Mouse (Mus musculus): Measurements from ENCODE around the gene Asb10. TPM values are rescaled to one million over a fixed set of nuclear protein-coding genes. Genes with fewer than 3 reads are reported as not detected.
A peak's percentile ranks its signal among the peaks of the same experiment; 100 is the strongest.

The Asb10 gene
- total and polyA plus RNA-seq, 2 experiments from 2014 or later: 0.31 to 1.2 TPM

- no peak for TF ChIP-seq CTCF (IDR thresholded peaks at IDR 0.05)
- ATAC-seq (ENCODE audit: low FRiP score): no peak
- Histone ChIP-seq H3K9me3 (ENCODE audit: low read length) (no peaks in the 10 kb centered on the region), H3K4me2 (ENCODE audit: low read depth, low read length, poor library complexity, severe bottlenecking) (no peak overlapping the region), H3K4me3 (ENCODE audit: low read depth, low read length) (no peak overlapping the region), H3K9ac (replicated peaks; ENCODE audit: low read length, poor library complexity, severe bottlenecking) (no peak overlapping the region), H3K36me3 (ENCODE audit: insufficient read depth, low read length) (no peaks in the 10 kb centered on the region), H3K27me3 (ENCODE audit: insufficient read depth, low read length) (peaks cover 72% of the 10 kb centered on the region), H3K27ac (ENCODE audit: low read depth, low read length) (no peak overlapping the region), H3K4me1 (ENCODE audit: insufficient read depth, low read length) (no peaks in the 10 kb centered on the region)
- 16% methylated on average over 4 of the region's 4 CpGs for WGBS
- DNase-seq (ENCODE audit: low spot score): no peak
Observed at GRCm38 (mm10) chr5:24524522-24524921, 16.3 kb downstream of the Asb10 start.

- Histone ChIP-seq H3K9ac (replicated peaks; ENCODE audit: low read length, poor library complexity, severe bottlenecking) (no peak overlapping the region), H3K4me2 (ENCODE audit: low read depth, low read length, poor library complexity, severe bottlenecking) (no peak overlapping the region), H3K9me3 (ENCODE audit: low read length) (no peaks in the 10 kb centered on the region), H3K4me1 (ENCODE audit: insufficient read depth, low read length) (no peaks in the 10 kb centered on the region), H3K27ac (ENCODE audit: low read depth, low read length) (no peak overlapping the region), H3K4me3 (ENCODE audit: low read depth, low read length) (no peak overlapping the region), H3K27me3 (ENCODE audit: insufficient read depth, low read length) (peaks cover 65% of the 10 kb centered on the region), H3K36me3 (ENCODE audit: insufficient read depth, low read length) (no peaks in the 10 kb centered on the region)
- ATAC-seq (ENCODE audit: low FRiP score) (no peak), DNase-seq (ENCODE audit: low spot score) (no peak)
- TF ChIP-seq CTCF (IDR thresholded peaks at IDR 0.05): no peak
- WGBS: 45% methylated on average over 8 of the region's 8 CpGs
Observed at GRCm38 (mm10) chr5:24523806-24524205, 17.0 kb downstream of the Asb10 start.

GRCm38 (mm10) chr5:24521366-24521765, 19.4 kb downstream of the Asb10 start:
- no peak overlapping the region for H3K4me2 ChIP-seq (ENCODE audit: low read depth, low read length, poor library complexity, severe bottlenecking)
- no peaks in the 10 kb centered on the region for H3K9me3 ChIP-seq (ENCODE audit: low read length)
- no peak overlapping the region for H3K9ac ChIP-seq (replicated peaks; ENCODE audit: low read length, poor library complexity, severe bottlenecking)
- no peaks in the 10 kb centered on the region for H3K4me1 ChIP-seq (ENCODE audit: insufficient read depth, low read length)
- TF ChIP-seq CTCF (IDR thresholded peaks at IDR 0.05): no peak
- 67% methylated on average over 8 of the region's 8 CpGs for WGBS
- DNase-seq (ENCODE audit: low spot score): no peak
- ATAC-seq (ENCODE audit: low FRiP score): no peak
- H3K4me3 ChIP-seq (ENCODE audit: low read depth, low read length): no peak overlapping the region
- no peaks in the 10 kb centered on the region for H3K36me3 ChIP-seq (ENCODE audit: insufficient read depth, low read length)
- no peak overlapping the region for H3K27ac ChIP-seq (ENCODE audit: low read depth, low read length)
- H3K27me3 ChIP-seq (ENCODE audit: insufficient read depth, low read length): peaks cover 44% of the 10 kb centered on the region

- H3K27ac ChIP-seq (ENCODE audit: low read depth, low read length): no peak overlapping the region
- H3K4me2 ChIP-seq (ENCODE audit: low read depth, low read length, poor library complexity, severe bottlenecking): no peak overlapping the region
- ATAC-seq (ENCODE audit: low FRiP score) (no peak), DNase-seq (ENCODE audit: low spot score) (no peak)
- H3K9me3 ChIP-seq (ENCODE audit: low read length): no peaks in the 10 kb centered on the region
- no peaks in the 10 kb centered on the region for H3K36me3 ChIP-seq (ENCODE audit: insufficient read depth, low read length)
- no peak for TF ChIP-seq CTCF (IDR thresholded peaks at IDR 0.05)
- H3K4me1 ChIP-seq (ENCODE audit: insufficient read depth, low read length): no peaks in the 10 kb centered on the region
- 61% methylated on average over 8 of the region's 8 CpGs for WGBS
- no peak overlapping the region for H3K4me3 ChIP-seq (ENCODE audit: low read depth, low read length)
- H3K9ac ChIP-seq (replicated peaks; ENCODE audit: low read length, poor library complexity, severe bottlenecking): no peak overlapping the region
- no peaks in the 10 kb centered on the region for H3K27me3 ChIP-seq (ENCODE audit: insufficient read depth, low read length)
Observed at GRCm38 (mm10) chr5:24512271-24512670, 28.5 kb downstream of the Asb10 start.

- no peak overlapping the region for H3K4me2 ChIP-seq (ENCODE audit: low read depth, low read length, poor library complexity, severe bottlenecking)
- no peak for ATAC-seq (ENCODE audit: low FRiP score)
- 50% methylated on average over 11 of the region's 11 CpGs for whole genome bisulfite sequencing
- TF ChIP-seq CTCF (IDR thresholded peaks at IDR 0.05): peak; percentile 50
- H3K9me3 ChIP-seq (ENCODE audit: low read length): no peaks in the 10 kb centered on the region
- H3K27me3 ChIP-seq (ENCODE audit: insufficient read depth, low read length): no peaks in the 10 kb centered on the region
- no peak overlapping the region for H3K4me3 ChIP-seq (ENCODE audit: low read depth, low read length)
- H3K36me3 ChIP-seq (ENCODE audit: insufficient read depth, low read length): no peaks in the 10 kb centered on the region
- H3K27ac ChIP-seq (ENCODE audit: low read depth, low read length): no peak overlapping the region
- DNase-seq (ENCODE audit: low spot score): no peak
- no peak overlapping the region for H3K9ac ChIP-seq (replicated peaks; ENCODE audit: low read length, poor library complexity, severe bottlenecking)
- H3K4me1 ChIP-seq (ENCODE audit: insufficient read depth, low read length): no peaks in the 10 kb centered on the region
Observed at GRCm38 (mm10) chr5:24510635-24511034, 30.1 kb downstream of the Asb10 start.

GRCm38 (mm10) chr5:24508406-24508805, 32.4 kb downstream of the Asb10 start:
- Histone ChIP-seq H3K4me2 (ENCODE audit: low read depth, low read length, poor library complexity, severe bottlenecking) (no peak overlapping the region), H3K9ac (replicated peaks; ENCODE audit: low read length, poor library complexity, severe bottlenecking) (no peak overlapping the region), H3K4me3 (ENCODE audit: low read depth, low read length) (no peak overlapping the region), H3K36me3 (ENCODE audit: insufficient read depth, low read length) (no peaks in the 10 kb centered on the region), H3K9me3 (ENCODE audit: low read length) (no peaks in the 10 kb centered on the region), H3K27ac (ENCODE audit: low read depth, low read length) (no peak overlapping the region), H3K4me1 (ENCODE audit: insufficient read depth, low read length) (0 out of 2 replicates have a peak, but pooled peaks cover 2% of the 10 kb centered on the region), H3K27me3 (ENCODE audit: insufficient read depth, low read length) (peaks cover 7% of the 10 kb centered on the region)
- 93% methylated on average over 7 of the region's 7 CpGs for WGBS
- ATAC-seq (ENCODE audit: low FRiP score) (no peak), DNase-seq (ENCODE audit: low spot score) (no peak)
- TF ChIP-seq CTCF (IDR thresholded peaks at IDR 0.05): peak; percentile 17; the same call in 1 of the 2 replicates
